Mouse (Mus musculus): Measurements from ENCODE around the gene 2900026A02Rik. TPM values are rescaled to one million over a fixed set of nuclear protein-coding genes. Genes with fewer than 3 reads are reported as not detected.

Gene 2900026A02Rik
- polyA plus RNA-seq, 1 experiment: 5.9 TPM

GRCm38 (mm10) chr5:113092406-113092805 lies 128.6 kb downstream of the 2900026A02Rik start:
- Histone ChIP-seq H3K27ac (ENCODE audit: insufficient read depth, low read depth, low read length) (no peak overlapping the region), H3K4me1 (ENCODE audit: control insufficient read depth, insufficient read depth, low read length) (no peaks in the 10 kb centered on the region)

GRCm38 (mm10) chr5:113091162-113091561 lies 129.9 kb downstream of the 2900026A02Rik start:
- Histone ChIP-seq H3K4me1 (ENCODE audit: control insufficient read depth, insufficient read depth, low read length) (no peaks in the 10 kb centered on the region), H3K4me3 (ENCODE audit: insufficient read depth, low read length) (no peak overlapping the region), H3K27ac (ENCODE audit: insufficient read depth, low read depth, low read length) (no peak overlapping the region)
- TF ChIP-seq CTCF (IDR thresholded peaks at IDR 0.05; ENCODE audit: low read depth, low read length) (peak; percentile 57), POLR2A (IDR thresholded peaks at IDR 0.05; ENCODE audit: borderline replicate concordance, low read depth, low read length) (no peak)

More at GRCm38 (mm10) chr5:113092406-113092805, 128.6 kb downstream of the 2900026A02Rik start:
- TF ChIP-seq POLR2A (IDR thresholded peaks at IDR 0.05; ENCODE audit: borderline replicate concordance, low read depth, low read length) (no peak), CTCF (IDR thresholded peaks at IDR 0.05; ENCODE audit: low read depth, low read length) (no peak)
- H3K4me3 ChIP-seq (ENCODE audit: insufficient read depth, low read length): no peak overlapping the region

GRCm38 (mm10) chr5:113090750-113091149 lies 130.3 kb downstream of the 2900026A02Rik start:
- Histone ChIP-seq H3K4me3 (ENCODE audit: insufficient read depth, low read length) (no peak overlapping the region), H3K4me1 (ENCODE audit: control insufficient read depth, insufficient read depth, low read length) (no peaks in the 10 kb centered on the region), H3K27ac (ENCODE audit: insufficient read depth, low read depth, low read length) (no peak overlapping the region)
- no peak for TF ChIP-seq POLR2A (IDR thresholded peaks at IDR 0.05; ENCODE audit: borderline replicate concordance, low read depth, low read length)
- no peak for TF ChIP-seq CTCF (IDR thresholded peaks at IDR 0.05; ENCODE audit: low read depth, low read length)

- H3K4me1 ChIP-seq (ENCODE audit: control insufficient read depth, insufficient read depth, low read length): no peaks in the 10 kb centered on the region
- TF ChIP-seq CTCF (IDR thresholded peaks at IDR 0.05; ENCODE audit: low read depth, low read length) (no peak), POLR2A (IDR thresholded peaks at IDR 0.05; ENCODE audit: borderline replicate concordance, low read depth, low read length) (no peak)
- H3K4me3 ChIP-seq (ENCODE audit: insufficient read depth, low read length): no peak overlapping the region
- no peak overlapping the region for H3K27ac ChIP-seq (ENCODE audit: insufficient read depth, low read depth, low read length)
These were observed 130.9 kb downstream of the 2900026A02Rik start for GRCm38 (mm10) chr5:113090077-113090690.

GRCm38 (mm10) chr5:113087465-113087864 lies 133.6 kb downstream of the 2900026A02Rik start:
- TF ChIP-seq POLR2A (IDR thresholded peaks at IDR 0.05; ENCODE audit: borderline replicate concordance, low read depth, low read length) (no peak), CTCF (IDR thresholded peaks at IDR 0.05; ENCODE audit: low read depth, low read length) (no peak)
- no peaks in the 10 kb centered on the region for H3K4me1 ChIP-seq (ENCODE audit: control insufficient read depth, insufficient read depth, low read length)
- H3K4me3 ChIP-seq (ENCODE audit: insufficient read depth, low read length): no peak overlapping the region
- no peak overlapping the region for H3K27ac ChIP-seq (ENCODE audit: insufficient read depth, low read depth, low read length)

GRCm38 (mm10) chr5:113086990-113087389 lies 134.0 kb downstream of the 2900026A02Rik start:
- Histone ChIP-seq H3K4me3 (ENCODE audit: insufficient read depth, low read length) (no peak overlapping the region), H3K4me1 (ENCODE audit: control insufficient read depth, insufficient read depth, low read length) (no peaks in the 10 kb centered on the region), H3K27ac (ENCODE audit: insufficient read depth, low read depth, low read length) (no peak overlapping the region)
- TF ChIP-seq POLR2A (IDR thresholded peaks at IDR 0.05; ENCODE audit: borderline replicate concordance, low read depth, low read length) (no peak), CTCF (IDR thresholded peaks at IDR 0.05; ENCODE audit: low read depth, low read length) (no peak)

- H3K4me1 ChIP-seq (ENCODE audit: control insufficient read depth, insufficient read depth, low read length): no peaks in the 10 kb centered on the region
- TF ChIP-seq POLR2A (IDR thresholded peaks at IDR 0.05; ENCODE audit: borderline replicate concordance, low read depth, low read length): no peak
- TF ChIP-seq CTCF (IDR thresholded peaks at IDR 0.05; ENCODE audit: low read depth, low read length): no peak
- H3K27ac ChIP-seq (ENCODE audit: insufficient read depth, low read depth, low read length): no peak overlapping the region
- H3K4me3 ChIP-seq (ENCODE audit: insufficient read depth, low read length): no peak overlapping the region
These were observed 134.6 kb downstream of the 2900026A02Rik start for GRCm38 (mm10) chr5:113086439-113086838.

GRCm38 (mm10) chr5:113085931-113086330 lies 135.1 kb downstream of the 2900026A02Rik start:
- TF ChIP-seq CTCF (IDR thresholded peaks at IDR 0.05; ENCODE audit: low read depth, low read length) (no peak), POLR2A (IDR thresholded peaks at IDR 0.05; ENCODE audit: borderline replicate concordance, low read depth, low read length) (no peak)
- Histone ChIP-seq H3K4me3 (ENCODE audit: insufficient read depth, low read length) (no peak overlapping the region), H3K4me1 (ENCODE audit: control insufficient read depth, insufficient read depth, low read length) (no peaks in the 10 kb centered on the region), H3K27ac (ENCODE audit: insufficient read depth, low read depth, low read length) (no peak overlapping the region)

- TF ChIP-seq POLR2A (IDR thresholded peaks at IDR 0.05; ENCODE audit: borderline replicate concordance, low read depth, low read length) (no peak), CTCF (IDR thresholded peaks at IDR 0.05; ENCODE audit: low read depth, low read length) (no peak)
- Histone ChIP-seq H3K4me1 (ENCODE audit: control insufficient read depth, insufficient read depth, low read length) (no peaks in the 10 kb centered on the region), H3K4me3 (ENCODE audit: insufficient read depth, low read length) (no peak overlapping the region), H3K27ac (ENCODE audit: insufficient read depth, low read depth, low read length) (no peak overlapping the region)
These were observed 136.7 kb downstream of the 2900026A02Rik start for GRCm38 (mm10) chr5:113084309-113084708.

GRCm38 (mm10) chr5:113082356-113083168 lies 138.5 kb downstream of the 2900026A02Rik start:
- Histone ChIP-seq H3K4me3 (ENCODE audit: insufficient read depth, low read length) (no peak overlapping the region), H3K27ac (ENCODE audit: insufficient read depth, low read depth, low read length) (no peak overlapping the region), H3K4me1 (ENCODE audit: control insufficient read depth, insufficient read depth, low read length) (no peaks in the 10 kb centered on the region)
- TF ChIP-seq POLR2A (IDR thresholded peaks at IDR 0.05; ENCODE audit: borderline replicate concordance, low read depth, low read length): no peak

Measured in bone marrow macrophage, adult 2 months (primary cell).